Mouse (Mus musculus) embryonic facial prominence, embryonic 13.5 days (tissue): ENCODE results near the gene Zfp704. TPM values are rescaled to one million over a fixed set of nuclear protein-coding genes. Genes with fewer than 3 reads are reported as not detected.

Experiments
- ATAC-seq: fragments of 200-750 bp; cut with Nextera tagmentation; 2 replicates; pipeline ENCODE4 v1.8.0; 2017; ENCODE audit warnings: low read depth; ENCODE audit not compliant: insufficient number of reproducible peaks, insufficient read depth, low FRiP score, low TSS enrichment
- H3K27ac ChIP-seq: fragments of 300-500 bp; sonication (generic); 2 replicates; pipeline ENCODE4 v1.5.1; 2015; ENCODE audit warnings: moderate library complexity, mild to moderate bottlenecking, inconsistent platforms
- H3K27me3 ChIP-seq: fragments of 300-500 bp; sonication (generic); 2 replicates; pipeline ENCODE4 v1.6.1; 2015; ENCODE audit warnings: mild to moderate bottlenecking, inconsistent platforms
- H3K36me3 ChIP-seq: fragments of 300-500 bp; sonication (generic); 2 replicates; pipeline ENCODE4 v1.6.1; 2015; ENCODE audit warnings: mild to moderate bottlenecking, inconsistent platforms
- H3K4me1 ChIP-seq: fragments of 300-500 bp; sonication (generic); 2 replicates; pipeline ENCODE4 v1.6.1; 2015; ENCODE audit warnings: inconsistent platforms
- H3K4me2 ChIP-seq: fragments of 300-500 bp; sonication (generic); 2 replicates; pipeline ENCODE4 v1.6.1; 2015; ENCODE audit warnings: moderate library complexity, mild to moderate bottlenecking, inconsistent platforms
- H3K4me3 ChIP-seq: fragments of 300-500 bp; sonication (generic); 2 replicates; pipeline ENCODE4 v1.5.1; 2015; ENCODE audit warnings: mild to moderate bottlenecking, inconsistent platforms
- H3K9ac ChIP-seq: fragments of 300-500 bp; sonication (generic); 2 replicates; pipeline ENCODE4 v1.6.1; 2015; ENCODE audit warnings: mild to moderate bottlenecking, inconsistent platforms
- H3K9me3 ChIP-seq: fragments of 300-500 bp; sonication (generic); 2 replicates; pipeline ENCODE4 v1.6.1; 2016; ENCODE audit warnings: inconsistent platforms
- WGBS: fragments of 180-500 bp; shearing (Covaris S2); methylation state at CpG from one replicate; pipeline ENCODE4 v1.1.7; 2015; ENCODE audit warnings: mixed read lengths; 5-methylcytosine and 5-hydroxymethylcytosine counted together
- polyA plus RNA-seq: library from polyadenylated mRNA; unstranded; fragments of >200 nt; fragmentation: Nextera tagmentation; extraction: Ambion mirVana; gene quantifications from 2 replicates; pipeline ENCODE4 v1.2.1, GENCODE M21; 2015

Zfp704 gene
- polyA plus RNA-seq: 10.0 and 10.8 TPM in 2 replicates

DNA sequence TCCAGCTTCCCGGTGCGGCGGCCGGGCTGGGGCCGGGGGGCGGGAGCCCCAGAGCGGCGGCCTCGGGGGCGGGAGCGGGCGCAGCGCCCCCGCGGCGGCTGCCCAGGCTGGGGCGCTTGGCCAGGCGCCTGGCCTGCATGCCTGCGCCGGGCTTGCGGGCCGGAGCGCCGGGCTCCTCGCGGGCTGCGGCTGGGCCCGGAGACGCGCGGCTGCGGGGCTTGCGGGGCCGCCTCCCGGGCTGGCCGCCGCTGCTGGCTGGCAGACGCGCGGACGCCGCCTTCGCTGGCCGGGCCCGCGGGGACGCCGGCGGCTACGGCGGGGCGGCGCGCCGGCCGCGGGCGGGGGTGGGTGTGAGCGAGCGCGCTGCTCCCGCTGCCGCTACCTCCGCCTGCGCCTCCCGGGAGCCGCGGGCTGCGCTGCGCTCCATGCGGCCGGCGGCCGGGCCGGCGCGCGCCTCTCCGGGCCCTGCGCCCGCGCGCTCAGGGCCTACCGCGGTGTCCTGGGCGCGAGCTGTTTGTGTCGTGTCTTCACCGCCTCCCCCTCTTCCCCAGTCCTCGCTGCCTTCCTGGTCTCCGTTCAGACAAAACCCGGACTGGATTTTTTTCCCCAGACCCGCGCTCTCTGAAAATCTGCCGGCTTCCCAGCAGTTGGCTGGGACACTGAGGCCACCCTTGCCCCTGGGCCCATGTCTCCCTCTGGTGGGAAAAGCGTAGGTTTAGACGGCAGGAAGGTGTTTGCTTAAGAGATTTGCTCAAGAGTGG is at the start of gene Zfp704:
TSS of gene Zfp704 (minus strand) at position 505 of the 761 bp plus-strand sequence.
- Histone ChIP-seq H3K4me2 (peak within 1 kb of the TSS; percentile 90), H3K4me3 (peak within 1 kb of the TSS; percentile 85), H3K27ac (peak within 1 kb of the TSS; percentile 94), H3K9me3 (no peaks in the 10 kb centered on the region), H3K9ac (peak within 1 kb of the TSS; percentile 91), H3K4me1 (peaks cover 39% of the 10 kb centered on the region), H3K27me3 (no peaks in the 10 kb centered on the region), H3K36me3 (no peaks in the 10 kb centered on the region)
- peak; percentile 88 for ATAC-seq
- WGBS: under 1% methylated on average over 66 of the region's 97 CpGs

DNA sequence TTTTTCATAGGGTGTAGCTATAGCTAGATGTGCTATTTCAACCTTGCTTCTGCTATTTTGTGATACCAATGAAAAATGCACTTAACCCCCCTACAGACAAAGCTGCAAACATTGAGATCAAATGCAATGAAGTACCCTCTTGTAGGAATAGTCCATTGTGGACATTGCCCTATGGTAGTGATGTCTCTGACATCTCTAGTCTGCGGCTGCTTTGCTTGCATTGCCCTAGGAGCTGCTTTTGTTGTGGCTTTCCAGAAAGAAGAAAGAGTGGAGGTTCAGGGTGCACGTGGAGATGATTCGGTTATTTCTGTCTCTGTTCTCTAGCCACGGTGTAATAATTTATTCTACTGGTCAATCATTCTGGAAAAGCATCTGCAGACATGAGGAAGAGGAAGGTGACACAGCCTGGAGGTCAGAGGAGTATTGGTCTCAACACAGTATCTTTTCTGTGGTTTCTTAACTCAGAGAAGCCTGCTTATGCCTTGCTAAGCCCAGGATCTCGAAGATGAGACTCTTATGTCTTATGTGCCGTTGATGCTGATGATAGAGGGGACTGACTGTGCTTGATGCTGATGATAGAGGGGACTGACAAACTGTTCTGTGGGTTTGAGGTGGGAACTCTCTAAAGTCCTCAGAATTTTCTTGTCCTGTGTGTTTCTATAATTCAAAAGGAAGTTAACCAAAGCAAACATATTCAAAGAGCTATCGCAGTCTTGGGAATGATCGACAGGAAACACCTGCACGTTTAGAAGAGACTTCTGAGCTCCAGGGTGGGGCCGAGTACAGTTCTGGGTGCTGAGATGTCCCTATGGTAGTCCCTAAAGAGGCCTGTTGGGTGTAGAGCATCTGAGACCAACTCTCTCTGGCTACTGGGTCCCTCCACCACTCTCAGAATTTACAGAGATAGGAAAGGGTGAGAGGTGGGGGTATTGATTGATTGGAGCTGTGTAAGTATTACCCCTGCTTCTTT is 23.4 kb upstream of the Zfp704 start:
- no peaks in the 10 kb centered on the region for H3K9me3 ChIP-seq
- WGBS: 84% methylated on average over 10 of the region's 10 CpGs
- H3K4me2 ChIP-seq: no peak overlapping the region
- peaks cover 13% of the 10 kb centered on the region for H3K27me3 ChIP-seq
- H3K27ac ChIP-seq: no peak overlapping the region
- H3K4me3 ChIP-seq: no peak overlapping the region
- H3K36me3 ChIP-seq: no peaks in the 10 kb centered on the region
- no peak for ATAC-seq
- H3K9ac ChIP-seq: no peak overlapping the region
- peaks cover 11% of the 10 kb centered on the region for H3K4me1 ChIP-seq

DNA sequence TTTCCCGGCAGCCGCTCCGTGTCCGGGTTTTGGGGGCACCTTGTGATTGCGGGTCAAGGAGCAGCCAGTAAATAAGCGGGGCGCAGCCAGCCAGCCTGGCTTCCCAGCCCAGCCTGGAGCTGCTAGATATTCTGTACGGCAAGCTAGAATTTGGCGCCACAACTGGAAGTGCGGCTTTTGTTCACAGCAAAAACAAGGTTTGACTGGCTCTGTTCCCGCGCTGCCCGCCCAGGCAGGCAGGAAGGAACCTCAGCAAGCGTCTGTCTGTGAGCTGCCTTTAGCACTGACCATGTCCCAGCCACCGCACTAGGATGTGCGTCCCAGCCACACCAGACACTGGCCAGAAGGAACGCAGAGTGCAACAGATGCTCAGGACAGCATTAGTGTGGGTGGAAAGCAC is 20.1 kb upstream of the Zfp704 start:
- WGBS: 18% methylated on average over 17 of the region's 17 CpGs
- Histone ChIP-seq H3K4me3 (peak overlapping the region; percentile 21), H3K4me1 (peaks cover 11% of the 10 kb centered on the region), H3K9me3 (no peaks in the 10 kb centered on the region), H3K9ac (peak overlapping the region; percentile 58; the same call in 1 of the 2 replicates), H3K27ac (no peak overlapping the region), H3K4me2 (peak overlapping the region; percentile 51), H3K27me3 (peaks cover 17% of the 10 kb centered on the region), H3K36me3 (no peaks in the 10 kb centered on the region)
- no peak for ATAC-seq

DNA sequence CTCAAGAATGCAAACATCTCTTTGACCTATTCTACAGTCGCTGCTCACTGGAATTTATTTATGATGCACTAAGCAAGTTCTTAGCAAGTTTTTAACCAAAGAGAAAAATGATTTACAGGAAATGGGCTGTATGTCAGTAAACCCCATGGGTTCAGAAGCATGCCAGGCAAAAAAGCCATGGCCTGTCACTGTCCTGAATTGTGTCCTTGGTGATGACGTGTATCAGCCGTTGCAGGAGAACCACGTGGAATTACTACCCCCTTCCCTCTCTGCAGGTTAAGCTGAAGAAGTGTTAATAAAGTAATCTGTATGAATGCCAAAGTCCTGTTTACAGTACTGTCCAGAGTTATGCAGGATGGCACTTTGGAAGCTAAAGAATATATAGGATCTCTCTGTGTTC is 18.2 kb upstream of the Zfp704 start:
- H3K9me3 ChIP-seq: no peaks in the 10 kb centered on the region; the same call in 1 of the 2 replicates
- WGBS: 63% methylated on average over 4 of the region's 4 CpGs
- H3K9ac ChIP-seq: no peak overlapping the region
- ATAC-seq: no peak
- peaks cover 11% of the 10 kb centered on the region for H3K4me1 ChIP-seq
- no peak overlapping the region for H3K4me3 ChIP-seq
- H3K36me3 ChIP-seq: no peaks in the 10 kb centered on the region
- no peak overlapping the region for H3K4me2 ChIP-seq
- H3K27me3 ChIP-seq: peaks cover 17% of the 10 kb centered on the region
- no peak overlapping the region for H3K27ac ChIP-seq

DNA sequence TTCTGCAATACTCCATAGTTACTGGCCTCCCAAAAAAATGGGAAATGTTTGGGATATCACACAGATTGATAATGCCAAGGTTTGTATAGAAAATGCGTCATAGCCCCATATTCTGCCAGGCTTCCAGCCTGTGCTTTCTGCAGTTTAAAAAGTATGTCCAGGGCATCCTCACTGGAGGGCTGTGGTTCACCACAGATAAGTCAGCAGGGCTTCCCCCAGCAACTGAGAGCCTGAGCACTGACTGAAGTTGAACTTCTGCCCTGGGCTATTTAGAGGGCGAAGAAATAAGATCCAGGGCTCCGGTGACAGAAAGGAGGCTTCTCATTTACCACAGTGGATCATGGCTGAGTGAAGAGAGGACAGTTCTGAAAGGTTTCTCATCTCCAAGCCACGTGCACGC is 16.3 kb upstream of the Zfp704 start:
- H3K9ac ChIP-seq: no peak overlapping the region
- no peak overlapping the region for H3K4me2 ChIP-seq

DNA sequence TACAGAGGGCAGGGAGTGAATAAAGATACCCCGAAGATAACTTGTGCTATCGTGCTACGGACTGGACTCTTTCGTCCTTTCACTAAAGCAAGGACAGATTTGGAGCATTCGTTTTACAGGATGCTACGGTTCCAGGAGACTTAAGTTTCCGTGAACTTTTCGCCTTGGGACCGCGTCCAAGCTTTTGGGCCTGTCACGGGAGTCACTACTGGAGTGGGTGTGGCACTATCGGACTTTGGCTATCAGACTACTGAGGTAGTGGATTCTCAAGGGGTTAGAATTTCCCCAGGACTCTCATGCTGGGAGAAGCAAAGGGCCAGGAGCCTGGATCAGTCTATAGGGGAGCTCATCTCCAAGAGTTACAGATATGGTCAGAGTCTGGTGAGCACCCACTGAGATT is 10.7 kb upstream of the Zfp704 start:
- H3K4me2 ChIP-seq: no peak overlapping the region
- no peak overlapping the region for H3K27ac ChIP-seq
- no peaks in the 10 kb centered on the region for H3K27me3 ChIP-seq
- no peak overlapping the region for H3K9ac ChIP-seq
- no peaks in the 10 kb centered on the region; the same call in 1 of the 2 replicates for H3K9me3 ChIP-seq
- ATAC-seq: no peak
- H3K36me3 ChIP-seq: no peaks in the 10 kb centered on the region
- H3K4me1 ChIP-seq: peaks cover 9% of the 10 kb centered on the region; the same call in 1 of the 2 replicates
- 91% methylated on average over 12 of the region's 12 CpGs for WGBS
- H3K4me3 ChIP-seq: no peak overlapping the region

More for the DNA sequence above, 16.3 kb upstream of the Zfp704 start:
- ATAC-seq: no peak
- Histone ChIP-seq H3K4me1 (peaks cover 11% of the 10 kb centered on the region), H3K27me3 (peaks cover 17% of the 10 kb centered on the region), H3K27ac (no peak overlapping the region), H3K36me3 (no peaks in the 10 kb centered on the region), H3K4me3 (no peak overlapping the region), H3K9me3 (no peaks in the 10 kb centered on the region; the same call in 1 of the 2 replicates)
- 34% methylated on average over 5 of the region's 5 CpGs for WGBS

DNA sequence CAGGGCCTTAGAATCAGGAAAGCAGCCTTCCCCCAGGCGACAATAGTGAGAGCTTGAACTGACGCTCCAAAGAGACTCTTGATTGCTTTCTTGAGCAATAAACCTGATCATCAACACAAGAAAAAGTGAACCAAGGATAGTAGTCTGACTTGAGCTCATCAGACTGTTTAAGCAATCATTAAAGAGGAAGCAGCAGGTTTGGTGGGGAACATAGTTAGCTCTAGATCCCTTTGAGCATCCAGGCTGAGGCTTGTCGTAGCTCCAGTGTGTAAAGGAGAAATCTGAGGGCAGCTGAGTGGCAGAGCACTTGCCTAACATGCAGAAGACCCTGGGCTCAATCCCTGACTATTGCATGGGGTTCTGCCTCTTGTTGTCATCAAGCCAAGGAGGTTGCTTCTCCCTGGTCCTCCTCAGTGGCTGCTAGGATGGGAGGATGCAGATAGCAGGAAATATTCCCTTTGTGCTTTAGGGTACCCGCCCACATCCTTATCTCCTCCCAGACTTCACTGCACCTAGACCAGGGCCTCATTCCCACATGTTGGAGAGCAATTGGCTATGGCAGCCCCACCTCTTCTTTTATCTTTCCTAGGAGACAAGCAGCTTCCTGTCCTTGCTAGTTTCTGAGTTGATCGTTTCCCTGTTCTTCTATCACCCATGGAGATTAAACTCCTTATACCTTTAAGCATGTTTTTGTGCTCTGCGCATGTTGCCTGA is 9.8 kb upstream of the Zfp704 start:
- Histone ChIP-seq H3K9ac (no peak overlapping the region), H3K4me2 (no peak overlapping the region), H3K4me3 (no peak overlapping the region), H3K27me3 (no peaks in the 10 kb centered on the region), H3K27ac (no peak overlapping the region), H3K36me3 (no peaks in the 10 kb centered on the region), H3K4me1 (peaks cover 12% of the 10 kb centered on the region; the same call in 1 of the 2 replicates), H3K9me3 (no peaks in the 10 kb centered on the region; the same call in 1 of the 2 replicates)
- WGBS: 75% methylated on average over 6 of the region's 6 CpGs
- ATAC-seq: no peak

DNA sequence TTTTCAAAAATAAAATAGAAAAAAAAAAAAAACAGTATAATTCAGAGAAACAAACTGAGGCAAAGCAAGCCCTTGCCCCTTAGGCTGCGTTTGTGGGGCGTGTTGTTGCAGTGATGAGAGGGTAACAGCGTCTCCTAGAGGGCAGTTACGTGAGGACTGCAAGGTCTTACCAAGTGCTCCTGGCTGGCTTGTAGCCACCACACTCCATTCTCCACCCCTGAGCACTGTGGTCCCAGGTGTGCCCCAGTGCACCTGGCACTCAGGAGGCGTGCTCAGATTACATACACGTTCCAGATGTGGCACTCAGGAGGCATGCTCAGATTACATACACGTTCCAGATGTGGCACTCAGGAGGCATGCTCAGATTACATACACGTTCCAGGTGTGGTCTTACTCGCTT is 7.2 kb upstream of the Zfp704 start:
- H3K4me3 ChIP-seq: no peak overlapping the region
- no peak overlapping the region for H3K4me2 ChIP-seq
- no peak overlapping the region for H3K9ac ChIP-seq
- H3K36me3 ChIP-seq: no peaks in the 10 kb centered on the region
- peak; percentile 76; the same call in 1 of the 2 replicates for ATAC-seq
- no peaks in the 10 kb centered on the region for H3K27me3 ChIP-seq
- WGBS: 30% methylated on average over 9 of the region's 9 CpGs
- H3K27ac ChIP-seq: no peak overlapping the region
- no peaks in the 10 kb centered on the region for H3K9me3 ChIP-seq
- peaks cover 22% of the 10 kb centered on the region; the same call in 1 of the 2 replicates for H3K4me1 ChIP-seq

DNA sequence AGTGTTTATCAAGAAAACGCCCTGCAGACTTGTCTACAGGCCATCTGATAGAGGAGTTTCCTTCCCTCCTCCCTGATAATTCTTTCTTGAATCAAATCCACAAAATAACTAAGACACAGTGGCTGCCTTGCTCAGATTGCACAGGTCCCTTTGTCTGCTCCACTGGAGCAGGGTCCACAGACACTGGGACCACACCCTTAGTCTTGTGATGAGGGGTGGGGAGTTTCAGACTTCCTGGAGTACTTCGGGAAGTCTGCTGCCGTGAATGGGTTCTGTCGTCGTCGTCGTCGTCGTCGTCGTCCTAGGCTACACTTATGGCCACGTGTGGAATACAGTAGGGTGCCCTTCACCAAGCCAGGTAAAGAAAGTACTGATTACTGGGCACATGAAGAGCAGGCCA is 4.8 kb upstream of the Zfp704 start:
- peaks cover 27% of the 10 kb centered on the region; the same call in 1 of the 2 replicates for H3K4me1 ChIP-seq
- WGBS: 68% methylated on average over 12 of the region's 12 CpGs

DNA sequence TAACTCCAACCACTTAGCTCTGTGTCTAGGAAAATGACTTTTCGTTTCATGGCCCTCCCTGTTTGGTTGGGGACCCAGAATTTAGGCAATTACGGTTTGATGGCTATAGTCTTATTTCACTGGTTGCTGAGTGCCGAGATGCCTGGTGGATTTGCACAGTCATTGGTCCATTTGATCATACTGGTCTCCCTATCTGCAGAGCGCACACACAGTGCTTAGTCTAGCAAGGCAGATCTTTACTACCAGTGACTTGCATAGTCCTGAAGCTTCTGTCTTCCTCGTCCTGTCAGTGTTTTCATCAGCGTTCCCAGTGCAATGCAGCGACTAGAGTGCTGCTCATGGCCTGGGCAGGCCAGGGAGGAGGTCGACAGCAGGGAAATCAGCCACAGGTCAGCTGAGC is 4.1 kb upstream of the Zfp704 start:
- H3K27ac ChIP-seq: no peak overlapping the region
- ATAC-seq: no peak
- H3K27me3 ChIP-seq: no peaks in the 10 kb centered on the region
- no peak overlapping the region for H3K9ac ChIP-seq
- 65% methylated on average over 8 of the region's 8 CpGs for WGBS
- H3K4me3 ChIP-seq: no peak overlapping the region
- peaks cover 27% of the 10 kb centered on the region; the same call in 1 of the 2 replicates for H3K4me1 ChIP-seq
- H3K9me3 ChIP-seq: no peaks in the 10 kb centered on the region
- no peak overlapping the region for H3K4me2 ChIP-seq
- H3K36me3 ChIP-seq: no peaks in the 10 kb centered on the region

More for the DNA sequence above, 4.8 kb upstream of the Zfp704 start:
- no peak for ATAC-seq
- no peak overlapping the region for H3K27ac ChIP-seq
- H3K4me3 ChIP-seq: no peak overlapping the region
- no peaks in the 10 kb centered on the region for H3K9me3 ChIP-seq
- H3K27me3 ChIP-seq: no peaks in the 10 kb centered on the region
- H3K36me3 ChIP-seq: no peaks in the 10 kb centered on the region
- H3K9ac ChIP-seq: no peak overlapping the region
- H3K4me2 ChIP-seq: no peak overlapping the region

DNA sequence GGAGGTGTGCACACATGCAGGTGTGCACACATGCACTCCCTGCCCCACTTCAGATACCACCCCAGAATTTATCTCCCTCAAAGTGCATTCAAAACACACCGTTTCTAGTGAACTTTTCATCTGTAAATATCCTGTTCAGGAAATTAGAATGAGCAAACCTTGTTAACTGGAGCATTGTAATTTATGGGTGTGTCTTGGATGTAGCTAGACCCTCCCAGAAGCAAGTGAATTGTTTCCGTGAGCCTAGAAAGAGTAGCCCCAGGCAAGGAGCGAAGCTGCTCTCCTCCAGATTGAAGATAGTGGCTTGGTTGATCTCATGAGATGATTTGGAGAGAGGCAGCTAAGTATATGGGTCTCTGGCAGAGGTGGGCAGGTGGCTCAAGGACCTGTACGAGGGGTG is 1.3 kb upstream of the Zfp704 start:
- Histone ChIP-seq H3K4me2 (no peak overlapping the region), H3K4me1 (peaks cover 32% of the 10 kb centered on the region), H3K36me3 (no peaks in the 10 kb centered on the region), H3K9ac (no peak overlapping the region), H3K4me3 (no peak overlapping the region), H3K9me3 (no peaks in the 10 kb centered on the region), H3K27ac (no peak overlapping the region), H3K27me3 (no peaks in the 10 kb centered on the region)
- 55% methylated on average over 4 of the region's 4 CpGs for WGBS
- no peak for ATAC-seq
